Comparison of ENCODE assay signal across 8 mouse cellular contexts in genomic region chr9:120577706-120578405, GRCm38 (mm10). TPM values are rescaled to one million over a fixed set of nuclear protein-coding genes. Genes with fewer than 3 reads are reported as not detected.
DNase-seq lines count a peak whose midpoint lies in the region; ATAC-seq and TF ChIP-seq lines count a peak whose summit lies in the region.

No protein-coding gene starts in this region.

- H3K9me3 ChIP-seq in forebrain, embryonic 13.5 days (replicated peaks), result no peaks in the 10 kb centered on the region
- no peaks in the 10 kb centered on the region for H3K9me3 ChIP-seq in liver, embryonic 15.5 days (replicated peaks)

- no peak for DNase-seq in gastrocnemius, adult 2 months
- no peak for DNase-seq in gastrocnemius, adult 18-20 months (ENCODE audit: low spot score)
- peak; percentile 55 for DNase-seq in A20 (ENCODE audit: low read depth, low spot score)
- DNase-seq in ovary, postnatal 10 days (ENCODE audit: low spot score), result no peak
- DNase-seq in cerebellum, adult 11-12 months, result no peak
- DNase-seq in cerebellum, adult 18-20 months, result no peak

- H3K36me3 ChIP-seq in forebrain, embryonic 13.5 days (ENCODE audit: poor library complexity, severe bottlenecking), result peaks cover 36% of the 10 kb centered on the region
- peaks cover 36% of the 10 kb centered on the region for H3K36me3 ChIP-seq in liver, embryonic 15.5 days (replicated peaks)

- peak overlapping the region; percentile 86 for H3K9ac ChIP-seq in forebrain, embryonic 13.5 days
- H3K9ac ChIP-seq in liver, embryonic 15.5 days, result peak overlapping the region; percentile 75

- ATAC-seq in forebrain, embryonic 13.5 days, result no peak
- no peak for ATAC-seq in liver, embryonic 15.5 days (ENCODE audit: insufficient read depth)

- 55% methylated on average over 12 of the region's 12 CpGs for WGBS in forebrain, embryonic 13.5 days
- 33% methylated on average over 12 of the region's 12 CpGs for WGBS in liver, embryonic 15.5 days (ENCODE audit: insufficient replicate concordance)

- peaks cover 26% of the 10 kb centered on the region for H3K4me1 ChIP-seq in forebrain, embryonic 13.5 days
- H3K4me1 ChIP-seq in liver, embryonic 15.5 days (replicated peaks), result peaks cover 67% of the 10 kb centered on the region

- H3K4me2 ChIP-seq in forebrain, embryonic 13.5 days, result peak overlapping the region; percentile 92
- H3K4me2 ChIP-seq in liver, embryonic 15.5 days, result peak overlapping the region; percentile 91

- peak overlapping the region; percentile 91 for H3K27ac ChIP-seq in gastrocnemius, adult 2 months
- H3K27ac ChIP-seq in forebrain, embryonic 13.5 days, result no peak overlapping the region
- peak overlapping the region; percentile 80 for H3K27ac ChIP-seq in liver, embryonic 15.5 days (replicated peaks)

- intact Hi-C loops in gastrocnemius, adult 2 months (cut with DNase I), result no loop called here

- no peak for TF ChIP-seq CTCF in gastrocnemius, adult 2 months (IDR thresholded peaks at IDR 0.05)

- no peaks in the 10 kb centered on the region for H3K27me3 ChIP-seq in forebrain, embryonic 13.5 days
- no peaks in the 10 kb centered on the region for H3K27me3 ChIP-seq in liver, embryonic 15.5 days

- peak overlapping the region; percentile 93 for H3K4me3 ChIP-seq in gastrocnemius, adult 2 months
- peak overlapping the region; percentile 74 for H3K4me3 ChIP-seq in forebrain, embryonic 13.5 days
- peak overlapping the region; percentile 73 for H3K4me3 ChIP-seq in liver, embryonic 15.5 days (replicated peaks)

RNA-seq across cellular contexts. Expression of gene Rpl14, which starts 6.6 kb away (rescaled TPM):
- total RNA-seq in gastrocnemius, adult 2 months (2021), result 100 to 1,000 TPM; 290 to 372 TPM
- total RNA-seq in gastrocnemius, adult 18-20 months (2021), result 100 to 1,000 TPM; 308 to 335 TPM
- polyA plus RNA-seq in forebrain, embryonic 13.5 days (2015; fragmentation: Nextera tagmentation; extraction: Ambion mirVana), result 544 and 592 TPM in 2 replicates
- polyA plus RNA-seq in liver, embryonic 15.5 days (2015; fragmentation: Nextera tagmentation; extraction: Ambion mirVana), result 332 and 383 TPM in 2 replicates

RNA-seq across cellular contexts. Expression of gene Entpd3, which starts 38.2 kb away (rescaled TPM):
- not detected for total RNA-seq in gastrocnemius, adult 2 months (2021)
- total RNA-seq in gastrocnemius, adult 18-20 months (2021), result not detected
- 0.30 and 0.49 TPM in 2 replicates for polyA plus RNA-seq in forebrain, embryonic 13.5 days (2015; fragmentation: Nextera tagmentation; extraction: Ambion mirVana)
- 0.14 TPM in 1 of 2 replicates, not detected in the other for polyA plus RNA-seq in liver, embryonic 15.5 days (2015; fragmentation: Nextera tagmentation; extraction: Ambion mirVana)
